Mouse (Mus musculus) right cerebral cortex, postnatal 4 days (tissue): Measurements from ENCODE around the gene Man1c1.

Experiments used
- DNase-seq: peaks from one replicate; pipeline ENCODE4 v3.0.0-alpha.2; 2022

Man1c1 gene

GRCm38 (mm10) chr4:134634001-134634400 lies 70.1 kb downstream of the Man1c1 start:
- no peak for DNase-seq

DNA sequence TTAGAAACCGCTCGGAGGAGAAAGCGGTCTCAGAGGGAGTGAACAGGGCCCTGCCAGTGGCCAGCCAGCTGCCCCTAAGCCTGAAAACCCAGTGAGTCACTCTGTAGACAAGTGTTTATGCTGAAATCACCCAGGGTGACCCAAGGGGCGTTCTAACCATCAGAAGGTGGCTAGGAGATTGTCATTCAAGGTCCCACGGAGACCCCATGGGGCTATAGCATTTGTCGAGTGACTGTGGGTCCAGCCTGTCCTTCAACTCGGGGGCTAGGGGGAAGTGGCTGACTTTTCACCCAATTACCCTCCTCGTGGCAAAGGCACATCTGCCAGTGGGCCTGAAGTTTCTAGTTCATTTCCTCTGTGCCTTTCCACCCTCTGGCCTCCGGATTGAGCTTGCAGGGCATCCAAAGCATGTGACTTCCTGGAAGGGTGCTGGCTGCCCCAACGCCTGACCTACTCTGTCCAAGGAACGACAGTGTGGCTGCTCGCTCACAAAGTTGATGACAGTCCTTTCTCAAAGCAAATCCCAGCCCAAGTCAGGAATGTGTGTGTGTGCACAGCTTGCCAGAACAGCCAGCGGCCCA lies 71.9 kb downstream of the Man1c1 start:
- no peak for DNase-seq

DNA sequence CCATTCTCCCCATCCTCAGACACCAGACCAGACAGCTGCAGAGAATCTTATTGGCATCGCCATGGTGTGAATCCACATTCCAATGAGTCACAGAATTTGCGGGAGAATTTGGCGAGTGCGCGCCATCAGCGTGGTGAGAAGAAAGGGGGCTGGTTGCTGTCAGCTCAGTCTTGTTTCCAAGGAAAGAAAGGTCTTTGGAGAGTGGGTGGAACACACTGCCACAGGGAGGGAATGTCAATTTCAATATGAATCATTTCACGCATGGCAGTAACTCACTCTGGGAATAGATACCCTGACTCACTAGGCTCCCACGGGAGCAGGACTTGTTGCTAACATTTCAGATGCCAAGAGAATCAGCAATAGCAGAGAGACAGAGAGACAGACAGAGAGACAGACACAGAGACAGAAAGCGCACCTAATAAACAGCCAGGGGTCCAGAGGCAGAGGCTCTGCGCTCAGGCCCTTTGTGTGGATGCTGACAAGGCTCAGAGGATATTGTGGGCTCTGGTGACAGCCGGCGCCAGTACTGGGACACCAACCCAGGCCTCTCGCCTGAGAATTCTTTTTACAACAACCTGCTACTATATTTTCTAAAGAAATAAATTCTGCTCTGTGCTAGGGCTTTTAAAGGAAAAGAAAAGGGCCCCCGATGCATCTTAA lies 72.5 kb downstream of the Man1c1 start:
- DNase-seq = no peak

GRCm38 (mm10) chr4:134628575-134629384 lies 75.3 kb downstream of the Man1c1 start:
- no peak for DNase-seq

DNA sequence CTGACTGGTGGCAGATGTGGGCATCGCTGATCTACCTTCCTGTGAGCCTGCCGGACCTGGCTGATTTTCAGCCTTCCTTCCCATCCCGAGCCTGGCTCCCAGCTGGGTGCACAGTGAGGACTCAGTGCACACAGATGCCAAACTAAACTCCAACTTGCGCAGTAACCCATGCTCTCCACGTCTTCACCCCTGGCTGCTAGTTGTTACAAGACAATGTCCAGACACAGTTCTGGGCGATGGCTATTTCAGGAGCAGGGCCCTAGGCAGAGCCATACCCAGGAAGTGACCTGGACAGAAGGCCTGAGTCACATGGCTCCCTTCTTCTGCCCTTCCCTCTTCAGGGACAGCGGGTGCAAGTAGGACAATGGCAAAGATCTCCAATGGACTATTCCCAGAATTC lies 76.0 kb downstream of the Man1c1 start:
- DNase-seq = no peak

GRCm38 (mm10) chr4:134626883-134627282 lies 77.2 kb downstream of the Man1c1 start:
- no peak for DNase-seq

- no peak for DNase-seq
Observed at GRCm38 (mm10) chr4:134626350-134626749, 77.7 kb downstream of the Man1c1 start.

DNA sequence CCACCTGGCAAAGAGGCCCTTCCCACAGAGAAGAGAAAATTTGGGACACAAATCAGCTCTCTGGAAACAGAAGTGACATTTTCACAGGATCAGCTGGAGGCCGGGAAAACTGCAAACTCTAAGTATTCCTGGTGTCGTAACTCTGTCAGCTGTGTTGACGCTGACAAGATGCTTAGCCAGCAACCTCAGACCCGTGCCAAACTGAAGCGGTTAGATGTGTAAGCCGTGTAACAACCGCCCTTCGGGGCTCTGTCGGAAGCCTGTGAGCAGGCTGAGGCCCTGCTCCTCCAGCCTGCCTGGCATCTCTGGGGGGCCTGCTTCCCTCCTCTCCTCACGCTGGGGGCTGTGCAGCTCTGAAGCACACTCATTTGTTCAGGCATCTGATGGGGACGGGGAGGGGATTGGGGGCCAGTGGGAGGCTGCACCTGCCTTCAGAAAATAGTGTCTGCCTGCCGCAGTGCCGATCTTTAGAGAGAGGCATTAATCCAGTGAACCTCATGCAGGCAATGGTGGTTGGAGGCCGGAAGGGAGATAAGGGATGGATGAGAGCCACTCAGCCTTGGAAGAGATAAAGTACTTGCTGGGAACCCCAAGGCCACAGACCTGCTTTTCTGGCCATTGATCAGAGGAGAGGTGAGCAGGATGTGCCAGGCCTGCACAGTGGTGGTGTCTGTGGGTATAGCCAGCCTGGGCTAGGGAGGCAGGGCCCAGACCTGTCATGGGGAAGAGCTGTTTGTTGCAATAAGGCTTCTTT lies 79.8 kb downstream of the Man1c1 start:
- no peak for DNase-seq

GRCm38 (mm10) chr4:134621695-134622094 lies 82.4 kb downstream of the Man1c1 start:
- no peak for DNase-seq

- DNase-seq = no peak
Observed at GRCm38 (mm10) chr4:134620246-134620645, 83.8 kb downstream of the Man1c1 start.

DNA sequence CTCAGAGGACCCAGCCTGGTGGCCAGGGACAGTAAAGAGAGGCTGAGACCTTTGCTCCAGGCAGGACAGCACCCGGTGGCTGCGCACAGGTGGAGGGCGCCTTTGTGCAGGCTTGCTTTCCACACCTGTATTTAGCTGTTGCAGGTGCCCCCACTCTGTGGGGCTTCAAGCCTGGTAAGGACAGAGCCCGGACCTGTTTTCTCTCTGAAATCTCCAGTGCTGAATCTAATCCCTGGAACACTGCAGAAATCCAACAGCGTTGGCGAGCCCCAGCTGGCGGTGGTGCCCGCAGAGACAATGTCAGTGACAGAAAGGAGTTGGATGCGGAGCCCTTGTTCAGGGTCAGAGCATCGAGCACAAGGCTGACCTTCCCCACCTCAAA lies 84.6 kb downstream of the Man1c1 start:
- no peak for DNase-seq

- DNase-seq = no peak
Observed at GRCm38 (mm10) chr4:134618810-134619488, 85.1 kb downstream of the Man1c1 start.

DNA sequence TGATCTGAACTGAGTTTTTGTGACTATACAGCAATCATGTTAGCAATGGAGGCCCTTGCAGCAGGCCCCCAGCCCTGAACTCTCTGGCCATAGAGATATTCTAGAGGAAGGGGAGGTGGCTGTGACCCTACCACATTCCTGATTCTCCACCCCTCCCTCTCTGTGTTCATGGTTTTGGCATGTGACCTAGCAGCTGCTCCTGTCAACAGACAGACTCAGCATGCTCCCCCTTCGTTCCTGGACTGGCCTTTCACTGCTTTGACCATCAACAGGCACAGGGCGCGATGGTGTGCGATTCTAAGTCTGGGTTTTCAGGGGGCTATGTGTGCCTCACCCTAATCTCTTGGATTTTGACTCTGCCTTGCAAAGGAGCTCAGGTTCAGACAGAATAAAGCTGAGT lies 86.3 kb downstream of the Man1c1 start:
- DNase-seq = no peak

GRCm38 (mm10) chr4:134615929-134616625 lies 88.0 kb downstream of the Man1c1 start:
- DNase-seq = no peak

- no peak for DNase-seq
Observed at GRCm38 (mm10) chr4:134612070-134612667, 91.9 kb downstream of the Man1c1 start.

DNA sequence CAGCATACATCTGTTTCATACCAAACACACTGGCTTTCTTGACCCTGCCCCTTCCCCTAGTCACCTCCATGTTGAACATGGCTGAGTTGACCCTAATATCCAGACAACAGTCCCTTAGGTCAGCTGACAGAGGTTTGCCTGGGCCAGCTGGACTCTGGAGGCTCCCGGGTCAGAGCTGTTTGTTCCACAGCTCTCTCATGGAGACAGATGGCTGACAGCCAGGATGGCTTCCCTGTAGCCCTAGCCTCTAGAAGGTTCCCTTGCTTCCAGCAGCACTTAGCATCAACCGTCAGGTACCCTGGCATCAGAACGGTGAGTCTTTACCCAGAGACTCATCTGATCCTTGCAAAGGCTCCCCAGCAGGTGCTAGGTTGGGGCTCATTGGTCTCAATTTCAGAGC lies 93.5 kb downstream of the Man1c1 start:
- DNase-seq = no peak

- DNase-seq = no peak
Observed at GRCm38 (mm10) chr4:134607679-134608078, 96.4 kb downstream of the Man1c1 start.

DNA sequence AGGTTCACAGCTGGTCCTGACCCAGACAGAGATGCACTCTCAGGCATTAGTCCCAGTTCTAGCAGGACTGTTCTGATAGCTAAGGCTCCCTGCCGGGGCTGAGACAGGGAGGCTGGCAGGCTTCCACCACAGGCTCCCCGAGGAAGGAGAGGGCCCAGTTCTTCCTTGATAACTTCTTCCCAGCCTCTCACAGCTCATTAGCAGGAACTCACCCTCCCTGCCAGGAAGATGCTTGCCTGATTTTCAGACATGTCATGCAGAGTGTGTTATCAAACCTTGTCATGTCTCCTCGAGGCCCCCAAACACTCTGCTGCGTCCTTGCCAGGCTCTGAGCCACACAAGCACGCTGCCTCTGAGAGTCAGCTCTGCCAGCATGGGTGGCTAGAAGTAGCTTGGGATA lies 98.0 kb downstream of the Man1c1 start:
- DNase-seq = peak; percentile 52

DNA sequence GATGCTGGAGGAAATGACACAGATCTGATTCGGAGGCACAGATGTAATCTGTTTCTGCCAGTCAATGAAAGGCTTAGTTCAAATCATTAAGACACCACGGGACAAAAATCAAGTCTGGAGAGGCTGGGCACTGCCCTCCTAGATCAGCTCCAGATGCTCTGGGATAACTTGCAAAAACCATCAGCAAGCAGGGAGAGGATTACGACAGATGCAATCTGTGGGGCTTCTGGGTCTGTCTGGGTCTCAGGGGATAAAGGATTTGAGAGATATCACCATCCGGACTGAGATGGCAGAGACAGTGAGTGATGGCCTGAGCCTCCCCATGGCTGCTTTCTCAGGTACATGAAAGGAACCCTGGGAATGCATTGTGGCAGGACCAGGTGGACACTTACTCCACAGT lies 99.6 kb downstream of the Man1c1 start:
- no peak for DNase-seq

GRCm38 (mm10) chr4:134603553-134603952 lies 100.5 kb downstream of the Man1c1 start:
- no peak for DNase-seq

DNA sequence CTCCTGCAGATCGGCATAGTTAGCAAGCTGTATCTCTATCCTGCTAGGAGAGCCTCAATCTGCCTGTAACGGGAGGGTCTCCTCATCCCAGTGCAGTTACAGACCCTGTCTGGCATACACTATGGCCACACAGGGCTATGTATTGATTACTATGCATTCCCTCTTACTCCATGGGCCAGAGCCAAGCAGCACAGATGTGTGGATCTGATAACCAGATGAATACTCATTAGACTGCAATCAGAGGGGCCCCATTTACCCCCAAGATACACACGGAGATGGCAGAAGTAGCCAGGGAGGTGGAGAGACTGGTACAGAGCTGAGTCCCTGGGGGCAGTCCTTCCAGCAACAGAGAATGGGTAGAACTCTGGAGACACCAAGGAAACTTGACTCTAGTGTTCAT lies 101.5 kb downstream of the Man1c1 start:
- DNase-seq = no peak

GRCm38 (mm10) chr4:134601981-134602380 lies 102.1 kb downstream of the Man1c1 start:
- no peak for DNase-seq
